Mouse (Mus musculus) kidney, postnatal 0 days (tissue): ENCODE results near the gene Ankrd34b. TPM values are rescaled to one million over a fixed set of nuclear protein-coding genes. Genes with fewer than 3 reads are reported as not detected.

ENCODE experiments used
- ATAC-seq: fragments of 200-750 bp; cut with Nextera tagmentation; replicated peaks from 2 replicates; pipeline ENCODE4 v1.8.0; 2017; ENCODE audit warnings: low read depth, moderate number of reproducible peaks, moderate TSS enrichment, moderate library complexity; ENCODE audit not compliant: low FRiP score
- DNase-seq: peaks from one replicate; pipeline ENCODE4 v3.0.0-alpha.2; 2016; ENCODE audit warnings: low spot score
- H3K27ac ChIP-seq: fragments of 300-500 bp; sonication (generic); 2 replicates; pipeline ENCODE4 v1.5.1; 2014; ENCODE audit warnings: mild to moderate bottlenecking
- H3K27me3 ChIP-seq: fragments of 300-500 bp; sonication (generic); 2 replicates; pipeline ENCODE4 v1.6.1; 2014; ENCODE audit warnings: low read length, mixed read lengths; ENCODE audit not compliant: insufficient read depth
- H3K36me3 ChIP-seq: fragments of 300-500 bp; sonication (generic); 2 replicates; pipeline ENCODE4 v1.6.1; 2014; ENCODE audit warnings: low read length, mixed read lengths; ENCODE audit not compliant: insufficient read depth
- H3K4me1 ChIP-seq: fragments of 300-500 bp; sonication (generic); replicated peaks from 2 replicates; pipeline ENCODE4 v1.6.1; 2014; ENCODE audit warnings: antibody characterized with exemption, low read length, mixed read lengths; ENCODE audit not compliant: insufficient read depth
- H3K4me2 ChIP-seq: fragments of 300-500 bp; sonication (generic); 2 replicates; pipeline ENCODE4 v1.6.1; 2014; ENCODE audit warnings: mild to moderate bottlenecking, low read length, moderate library complexity, mixed read lengths
- H3K4me3 ChIP-seq: fragments of 300-500 bp; sonication (generic); replicated peaks from 2 replicates; pipeline ENCODE4 v1.5.1; 2014; ENCODE audit warnings: low read depth, low read length
- H3K9ac ChIP-seq: fragments of 300-500 bp; sonication (generic); 2 replicates; pipeline ENCODE4 v1.6.1; 2014; ENCODE audit warnings: low read depth, low read length
- H3K9me3 ChIP-seq: fragments of 300-500 bp; sonication (generic); replicated peaks from 2 replicates; pipeline ENCODE4 v1.6.1; 2016; ENCODE audit warnings: low read length, inconsistent platforms, mixed read lengths
- CTCF ChIP-seq: IDR thresholded peaks from 2 replicates; pipeline ENCODE4 v1.5.1; 2016; ENCODE audit warnings: antibody characterized with exemption, low read depth, mild to moderate bottlenecking, moderate library complexity
- WGBS: fragments of 180-500 bp; shearing (Covaris S2); extraction: QIAGEN DNeasy Blood & Tissue Kit; methylation state at CpG from one replicate; pipeline ENCODE4 v1.1.7; 2014; 5-methylcytosine and 5-hydroxymethylcytosine counted together
- polyA plus RNA-seq: library from polyadenylated mRNA; unstranded; fragments of >200 nt; fragmentation: Nextera tagmentation; extraction: Ambion mirVana; gene quantifications from 2 replicates; pipeline ENCODE4 v1.2.1, GENCODE M21; 2015

The Ankrd34b gene
- polyA plus RNA-seq, result 0.28 and 0.39 TPM in 2 replicates

DNA sequence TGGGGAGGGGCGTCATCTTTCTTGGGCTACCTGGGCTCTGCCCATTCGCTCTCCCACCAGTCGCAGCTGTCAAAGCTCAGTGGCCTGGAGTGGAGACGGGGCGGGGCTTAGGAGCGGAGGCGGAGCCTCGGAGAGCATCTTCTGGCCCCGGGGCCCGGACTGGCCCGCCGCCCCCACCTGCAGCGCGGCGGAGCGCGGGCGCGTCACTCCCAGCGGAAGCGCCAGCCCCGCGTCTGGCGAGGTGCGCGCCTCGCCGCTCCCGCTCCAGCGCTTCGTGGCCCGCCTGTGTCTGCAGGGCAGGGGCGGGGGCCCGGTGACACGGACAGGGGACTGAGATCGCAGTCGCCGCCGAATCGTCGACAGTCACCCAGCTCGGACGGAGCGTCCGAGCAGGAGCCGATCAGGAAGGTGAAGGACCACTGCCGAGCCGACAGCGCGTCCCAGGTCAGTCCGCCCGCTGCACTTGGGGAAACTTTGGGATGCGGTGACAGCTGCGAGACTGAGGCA is at the start of gene Ankrd34b:
Ankrd34b (plus strand) TSS at position 139 of the 507 bp plus-strand sequence.
- Histone ChIP-seq H3K27me3 (peaks cover 34% of the 10 kb centered on the region), H3K9me3 (no peaks in the 10 kb centered on the region), H3K4me2 (peak within 1 kb of the TSS; percentile 95), H3K9ac (peak within 1 kb of the TSS; percentile 23), H3K4me3 (peak within 1 kb of the TSS; percentile 53), H3K27ac (no peak within 1 kb of the TSS), H3K4me1 (0 out of 2 replicates have a peak, but pooled peaks cover 4% of the 10 kb centered on the region), H3K36me3 (no peaks in the 10 kb centered on the region)
- DNase-seq (peak; percentile 37), ATAC-seq (peak; percentile 71)
- no peak for TF ChIP-seq CTCF
- WGBS, result under 1% methylated on average over 51 of the region's 54 CpGs

DNA sequence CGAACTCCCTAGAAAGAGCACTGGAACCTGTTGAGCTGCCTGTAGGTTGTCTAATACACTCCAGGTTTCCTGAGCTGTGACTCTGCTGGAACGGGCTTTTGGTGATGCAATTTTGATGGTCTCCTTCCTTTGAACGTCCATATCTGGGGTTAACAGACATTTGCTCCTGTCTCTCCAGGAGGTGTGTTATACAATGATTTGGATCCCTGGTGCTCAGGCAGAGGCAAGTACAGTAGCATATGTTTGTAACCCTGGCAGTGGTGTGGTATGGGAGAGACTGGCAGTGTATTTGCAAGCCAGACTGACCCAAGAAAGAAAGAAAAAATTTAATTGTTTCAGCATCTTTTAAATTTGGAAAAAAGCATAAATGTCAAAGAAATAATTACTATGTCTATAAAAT is 38.3 kb upstream of the Ankrd34b start:
- no peak for ATAC-seq
- Histone ChIP-seq H3K9me3 (no peaks in the 10 kb centered on the region), H3K4me1 (no peaks in the 10 kb centered on the region), H3K27me3 (no peaks in the 10 kb centered on the region), H3K27ac (no peak overlapping the region), H3K36me3 (0 out of 2 replicates have a peak, but pooled peaks cover 3% of the 10 kb centered on the region), H3K4me2 (no peak overlapping the region), H3K9ac (no peak overlapping the region), H3K4me3 (no peak overlapping the region)
- TF ChIP-seq CTCF, result no peak
- 87% methylated on average over 3 of the region's 3 CpGs for WGBS
- DNase-seq, result no peak

GRCm38 (mm10) chr13:92393047-92393661 is 32.5 kb upstream of the Ankrd34b start:
- no peak for ATAC-seq
- no peak for DNase-seq
- Histone ChIP-seq H3K4me1 (no peaks in the 10 kb centered on the region), H3K27ac (no peak overlapping the region), H3K27me3 (no peaks in the 10 kb centered on the region), H3K9ac (no peak overlapping the region), H3K36me3 (no peaks in the 10 kb centered on the region), H3K4me3 (no peak overlapping the region), H3K4me2 (no peak overlapping the region), H3K9me3 (no peaks in the 10 kb centered on the region)
- 68% methylated on average over 12 of the region's 12 CpGs for WGBS
- TF ChIP-seq CTCF, result no peak

DNA sequence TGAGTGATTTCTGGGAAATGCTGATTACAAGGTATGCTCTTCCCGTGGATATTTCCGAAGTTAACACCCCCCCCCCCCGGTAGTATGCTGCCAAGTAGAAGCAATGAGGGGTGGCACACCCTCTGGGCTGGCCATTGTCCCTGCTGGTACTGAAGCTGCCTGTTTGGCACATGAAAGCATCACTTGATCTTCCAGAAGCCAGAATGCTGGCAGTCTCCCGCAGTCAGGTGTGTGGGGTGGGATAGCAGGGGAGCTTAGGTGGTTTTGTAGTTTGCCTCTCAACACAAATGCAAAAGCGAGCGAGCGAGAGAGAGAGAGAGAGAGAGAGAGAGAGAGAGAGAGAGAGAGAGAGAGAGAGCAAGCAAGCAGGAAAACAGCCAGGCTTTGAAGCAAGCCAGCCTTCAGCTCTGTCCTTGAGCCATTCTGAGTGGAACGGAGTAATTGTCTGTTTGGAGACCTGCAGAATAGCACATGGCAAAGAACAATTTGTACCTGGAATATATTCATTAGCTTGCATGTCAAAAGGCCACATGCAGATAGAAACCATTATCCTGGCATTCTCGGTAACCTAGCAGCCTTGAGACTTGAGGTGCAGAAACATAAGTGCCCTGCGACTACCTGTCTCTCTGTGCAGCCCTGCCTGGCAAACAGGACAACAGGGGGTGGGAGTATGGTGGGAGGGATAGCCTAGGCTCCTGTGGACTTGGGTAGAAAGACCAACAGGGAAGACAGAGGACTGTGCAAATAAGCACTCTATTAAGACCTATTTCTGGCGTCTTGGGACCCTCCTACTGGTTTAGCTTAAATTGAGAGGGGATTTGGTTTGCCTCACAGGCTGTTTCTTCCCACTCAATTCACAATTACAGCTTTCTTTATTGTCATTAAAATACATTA is 27.0 kb upstream of the Ankrd34b start:
- no peak overlapping the region for H3K27ac ChIP-seq

GRCm38 (mm10) chr13:92402063-92402462 is 23.6 kb upstream of the Ankrd34b start:
- no peaks in the 10 kb centered on the region for H3K36me3 ChIP-seq
- no peaks in the 10 kb centered on the region for H3K4me1 ChIP-seq
- WGBS, result 37% methylated on average over 2 of the region's 2 CpGs
- TF ChIP-seq CTCF, result peak; percentile 22; the same call in 1 of the 2 replicates
- H3K4me2 ChIP-seq, result no peak overlapping the region
- H3K9ac ChIP-seq, result no peak overlapping the region
- no peaks in the 10 kb centered on the region for H3K27me3 ChIP-seq
- DNase-seq, result peak; percentile 16
- peak; percentile 84 for ATAC-seq
- no peak overlapping the region for H3K27ac ChIP-seq
- no peak overlapping the region for H3K4me3 ChIP-seq
- H3K9me3 ChIP-seq, result no peaks in the 10 kb centered on the region

More for the DNA sequence above, 27.0 kb upstream of the Ankrd34b start:
- no peak for TF ChIP-seq CTCF
- Histone ChIP-seq H3K4me1 (no peaks in the 10 kb centered on the region), H3K27me3 (no peaks in the 10 kb centered on the region), H3K4me3 (no peak overlapping the region), H3K36me3 (no peaks in the 10 kb centered on the region), H3K9me3 (no peaks in the 10 kb centered on the region), H3K9ac (no peak overlapping the region), H3K4me2 (no peak overlapping the region)
- WGBS, result 74% methylated on average over 11 of the region's 11 CpGs
- DNase-seq (no peak), ATAC-seq (no peak)

DNA sequence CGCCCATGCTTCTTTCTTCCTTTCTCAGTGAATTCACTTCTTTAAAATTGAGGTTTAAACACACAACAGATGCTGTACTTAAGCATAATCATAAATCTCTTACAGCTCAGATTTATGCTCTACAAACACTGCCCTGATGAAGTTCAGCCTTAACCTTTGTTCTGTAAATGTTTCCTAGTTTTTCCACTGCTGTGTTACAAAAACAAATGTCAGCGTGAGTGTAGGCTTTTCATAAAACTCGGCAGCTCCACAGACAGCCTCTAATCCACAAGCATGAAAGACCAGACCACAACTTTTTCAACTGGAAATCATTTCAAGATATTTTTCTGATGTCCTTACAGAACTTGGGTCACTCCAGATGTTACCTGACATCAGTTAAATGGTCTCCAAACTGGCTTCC is 22.2 kb upstream of the Ankrd34b start:
- WGBS, result 50% methylated on average over 3 of the region's 3 CpGs
- DNase-seq, result peak; percentile 56
- TF ChIP-seq CTCF, result no peak

More for the DNA sequence above, 22.2 kb upstream of the Ankrd34b start:
- no peak for ATAC-seq
- Histone ChIP-seq H3K9ac (no peak overlapping the region), H3K27ac (no peak overlapping the region), H3K9me3 (no peaks in the 10 kb centered on the region), H3K4me2 (no peak overlapping the region), H3K27me3 (no peaks in the 10 kb centered on the region), H3K4me1 (no peaks in the 10 kb centered on the region), H3K4me3 (no peak overlapping the region), H3K36me3 (no peaks in the 10 kb centered on the region)
